Mouse (Mus musculus): ENCODE data around the gene Fam53b.

The Fam53b gene

GRCm38 (mm10) chr7:132810879-132811278, 2.8 kb downstream of the Fam53b start:
- peak; percentile 80 to 86 for DNase-seq (ENCODE audit: low spot score in 2 of 2)

GRCm38 (mm10) chr7:132810368-132810767, 3.3 kb downstream of the Fam53b start:
- DNase-seq (ENCODE audit: low spot score in 2 of 2), result peak in 1 of 2 experiments; percentile 69

GRCm38 (mm10) chr7:132809721-132810120, 4.0 kb downstream of the Fam53b start:
- no peak for DNase-seq (ENCODE audit: low spot score in 2 of 2)

- DNase-seq (ENCODE audit: low spot score in 2 of 2), result no peak
These were observed 4.6 kb downstream of the Fam53b start for GRCm38 (mm10) chr7:132808841-132809682.

- no peak for DNase-seq (ENCODE audit: low spot score in 2 of 2)
These were observed 5.5 kb downstream of the Fam53b start for GRCm38 (mm10) chr7:132808051-132808796.

GRCm38 (mm10) chr7:132806926-132807857, 6.5 kb downstream of the Fam53b start:
- peak in 1 of 2 experiments; percentile 75 for DNase-seq (ENCODE audit: low spot score in 2 of 2)

GRCm38 (mm10) chr7:132806286-132806685, 7.4 kb downstream of the Fam53b start:
- no peak for DNase-seq (ENCODE audit: low spot score in 2 of 2)

GRCm38 (mm10) chr7:132804951-132805350, 8.7 kb downstream of the Fam53b start:
- DNase-seq (ENCODE audit: low spot score in 2 of 2), result no peak

GRCm38 (mm10) chr7:132804461-132804860, 9.2 kb downstream of the Fam53b start:
- DNase-seq (ENCODE audit: low spot score in 2 of 2), result no peak

GRCm38 (mm10) chr7:132803962-132804361, 9.7 kb downstream of the Fam53b start:
- no peak for DNase-seq (ENCODE audit: low spot score in 2 of 2)

- no peak for DNase-seq (ENCODE audit: low spot score in 2 of 2)
These were observed 10.3 kb downstream of the Fam53b start for GRCm38 (mm10) chr7:132803336-132803735.

GRCm38 (mm10) chr7:132802691-132803090, 11.0 kb downstream of the Fam53b start:
- no peak for DNase-seq (ENCODE audit: low spot score in 2 of 2)

GRCm38 (mm10) chr7:132802066-132802465, 11.6 kb downstream of the Fam53b start:
- no peak for DNase-seq (ENCODE audit: low spot score in 2 of 2)

GRCm38 (mm10) chr7:132801509-132801908, 12.2 kb downstream of the Fam53b start:
- no peak for DNase-seq (ENCODE audit: low spot score in 2 of 2)

GRCm38 (mm10) chr7:132800868-132801267, 12.8 kb downstream of the Fam53b start:
- no peak for DNase-seq (ENCODE audit: low spot score in 2 of 2)

GRCm38 (mm10) chr7:132799119-132800016, 14.3 kb downstream of the Fam53b start:
- DNase-seq (ENCODE audit: low spot score in 2 of 2), result no peak

- no peak for DNase-seq (ENCODE audit: low spot score in 2 of 2)
These were observed 18.5 kb downstream of the Fam53b start for GRCm38 (mm10) chr7:132795141-132795540.

GRCm38 (mm10) chr7:132793467-132793866, 20.2 kb downstream of the Fam53b start:
- DNase-seq (ENCODE audit: low spot score in 2 of 2), result no peak

- no peak for DNase-seq (ENCODE audit: low spot score in 2 of 2)
These were observed 23.1 kb downstream of the Fam53b start for GRCm38 (mm10) chr7:132790447-132791219.

- peak; percentile 87 to 94 for DNase-seq (ENCODE audit: low spot score in 2 of 2)
These were observed 24.9 kb downstream of the Fam53b start for GRCm38 (mm10) chr7:132788826-132789225.

All from right cerebral cortex, postnatal 36 days (tissue).